Mouse (Mus musculus) liver, adult 2 months (tissue): ENCODE measurements around the gene Eefsec.

Source experiments
- CTCF ChIP-seq: fragments of 200-500 bp; IDR thresholded peaks from 2 replicates; pipeline ENCODE4 v1.5.1; 2011; ENCODE audit warnings: low read depth, low read length, control low read depth
- POLR2A ChIP-seq: fragments of 200-500 bp; IDR thresholded peaks from 2 replicates; pipeline ENCODE4 v1.6.1; 2011; ENCODE audit warnings: low read length, control low read depth; ENCODE audit not compliant: insufficient read depth; ENCODE audit errors: extremely low read depth

DNA sequence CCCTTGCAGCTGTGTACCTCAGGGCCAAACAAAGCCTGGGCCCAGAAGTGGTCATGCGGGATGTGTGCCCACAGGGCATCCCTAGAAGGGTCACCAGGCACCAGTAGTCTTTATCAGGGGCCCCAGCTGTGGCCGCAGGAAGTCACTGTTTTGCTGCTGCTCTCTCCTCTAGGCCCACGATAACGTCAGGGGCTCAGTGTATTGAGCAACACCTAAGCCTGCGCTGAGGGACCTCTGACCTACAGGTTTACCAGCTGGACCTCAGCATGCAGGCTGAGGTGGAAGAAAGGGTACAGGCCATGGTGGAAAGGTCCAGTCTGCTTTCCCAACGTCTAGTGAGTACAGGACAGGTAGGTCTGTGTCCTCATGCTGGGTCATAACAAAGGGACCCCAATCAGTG lies 192.3 kb downstream of the Eefsec start:
- TF ChIP-seq CTCF, result no peak
- no peak for TF ChIP-seq POLR2A
